Mouse (Mus musculus) olfactory bulb, adult 2 months (tissue): Measurements from ENCODE around the gene Elmsan1.

Source experiments
- CTCF ChIP-seq: fragments of 200-500 bp; IDR thresholded peaks from 2 replicates; pipeline ENCODE4 v1.5.1; 2012; ENCODE audit warnings: low read depth, mild to moderate bottlenecking, low read length, moderate library complexity; ENCODE audit not compliant: insufficient read depth
- POLR2A ChIP-seq: fragments of 200-500 bp; IDR thresholded peaks from 2 replicates; pipeline ENCODE4 v1.6.1; 2012; ENCODE audit warnings: mild to moderate bottlenecking, low read depth, low read length, moderate library complexity; ENCODE audit not compliant: insufficient read depth

DNA sequence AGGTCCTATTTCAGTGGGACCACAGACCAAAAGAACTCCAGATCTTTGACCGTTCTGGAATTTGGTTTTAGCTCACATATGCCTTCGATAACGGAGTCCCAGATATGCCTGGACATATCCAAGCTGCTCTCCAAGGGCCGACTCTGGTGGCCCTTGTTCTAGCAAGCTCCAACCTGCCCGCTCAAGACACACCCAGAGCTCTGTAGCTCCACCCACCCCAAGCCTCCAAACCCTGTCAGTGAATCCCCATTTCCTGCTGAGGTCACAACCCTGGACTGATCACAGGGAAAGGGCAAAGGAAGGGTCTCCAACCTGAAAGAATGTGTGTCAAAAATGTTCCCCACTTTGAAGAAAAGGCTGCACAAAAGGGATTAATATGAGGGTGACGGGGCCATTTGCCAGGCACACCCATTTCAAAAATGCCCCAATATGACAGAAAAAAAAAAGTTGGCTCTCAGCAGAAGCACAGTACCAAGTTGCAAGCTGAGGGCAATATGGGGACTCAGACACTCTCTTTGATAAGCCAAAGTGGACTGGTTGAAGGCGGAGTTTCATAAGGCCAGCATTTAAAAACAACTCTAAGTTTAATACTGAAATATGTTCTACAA lies 15.4 kb downstream of the Elmsan1 start:
- no peak for TF ChIP-seq CTCF
- TF ChIP-seq POLR2A = no peak
